Mouse (Mus musculus) cerebral cortex, adult 2 months (tissue): Measurements from ENCODE around the gene Cela2a.

Experiments used
- WGBS: fragments of 180-500 bp; shearing (Covaris S2); methylation state at CpG from one replicate; pipeline ENCODE4 v1.1.7; 2018; 5-methylcytosine and 5-hydroxymethylcytosine counted together

Gene Cela2a

GRCm38 (mm10) chr4:141767353-141768036 is 58.5 kb downstream of the Cela2a start:
- WGBS, result 52% methylated on average over 19 of the region's 19 CpGs

DNA sequence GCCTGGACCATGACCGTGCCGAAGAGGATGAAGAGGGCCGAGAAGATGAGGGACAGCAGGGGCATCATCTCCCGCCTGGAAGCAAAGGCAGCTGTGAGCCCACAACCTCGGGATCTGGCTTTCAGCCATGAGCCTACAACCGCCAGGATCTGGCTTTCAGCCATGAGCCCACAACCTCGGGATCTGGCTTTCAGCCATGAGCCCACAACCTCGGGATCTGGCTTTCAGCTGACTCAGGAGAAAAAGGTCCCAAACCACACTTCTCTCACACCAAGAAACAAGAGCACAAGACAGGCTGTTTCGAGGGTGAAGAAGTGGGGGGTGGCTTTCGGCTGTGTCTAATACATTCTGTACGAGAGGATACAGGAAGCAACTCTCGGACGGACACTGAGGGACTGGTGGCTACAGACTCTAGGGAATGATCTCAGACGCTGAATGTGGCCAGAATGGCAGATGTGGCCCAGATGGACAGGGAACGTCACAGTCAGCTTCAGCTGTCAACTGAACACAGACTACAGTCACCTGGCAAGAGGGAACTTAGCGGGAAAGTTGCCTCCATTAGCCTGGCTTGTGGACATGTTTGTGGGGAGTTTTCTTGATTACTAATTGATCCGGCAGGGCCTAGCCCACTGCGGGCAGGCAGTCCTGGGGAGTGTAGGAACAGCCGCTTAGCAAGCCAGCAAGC is 59.1 kb downstream of the Cela2a start:
- 24% methylated on average over 19 of the region's 19 CpGs for WGBS

GRCm38 (mm10) chr4:141766316-141766667 is 59.7 kb downstream of the Cela2a start:
- WGBS, result 31% methylated on average over 8 of the region's 8 CpGs

DNA sequence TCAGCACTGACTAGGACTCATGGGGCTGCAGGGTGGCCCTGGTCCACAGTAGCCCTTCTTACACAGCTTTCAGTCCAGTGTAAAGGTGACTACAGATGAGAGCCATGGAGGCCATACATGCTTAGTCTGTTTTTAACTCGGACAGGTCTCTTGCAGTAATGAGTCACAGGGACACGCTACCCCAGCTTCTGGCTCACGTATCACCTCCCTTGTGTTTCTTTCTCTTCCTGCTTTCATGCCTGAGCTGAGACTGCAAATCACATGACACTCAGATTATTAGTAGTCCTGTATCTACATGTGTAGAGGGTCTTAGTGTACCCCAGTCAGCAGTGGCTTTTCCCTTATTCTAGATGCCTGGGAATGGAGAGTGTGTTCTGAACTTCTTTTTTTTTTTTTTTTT is 61.0 kb downstream of the Cela2a start:
- 90% methylated on average over 3 of the region's 3 CpGs for WGBS
